Mouse (Mus musculus): ENCODE data around the gene Smyd2.

DNA sequence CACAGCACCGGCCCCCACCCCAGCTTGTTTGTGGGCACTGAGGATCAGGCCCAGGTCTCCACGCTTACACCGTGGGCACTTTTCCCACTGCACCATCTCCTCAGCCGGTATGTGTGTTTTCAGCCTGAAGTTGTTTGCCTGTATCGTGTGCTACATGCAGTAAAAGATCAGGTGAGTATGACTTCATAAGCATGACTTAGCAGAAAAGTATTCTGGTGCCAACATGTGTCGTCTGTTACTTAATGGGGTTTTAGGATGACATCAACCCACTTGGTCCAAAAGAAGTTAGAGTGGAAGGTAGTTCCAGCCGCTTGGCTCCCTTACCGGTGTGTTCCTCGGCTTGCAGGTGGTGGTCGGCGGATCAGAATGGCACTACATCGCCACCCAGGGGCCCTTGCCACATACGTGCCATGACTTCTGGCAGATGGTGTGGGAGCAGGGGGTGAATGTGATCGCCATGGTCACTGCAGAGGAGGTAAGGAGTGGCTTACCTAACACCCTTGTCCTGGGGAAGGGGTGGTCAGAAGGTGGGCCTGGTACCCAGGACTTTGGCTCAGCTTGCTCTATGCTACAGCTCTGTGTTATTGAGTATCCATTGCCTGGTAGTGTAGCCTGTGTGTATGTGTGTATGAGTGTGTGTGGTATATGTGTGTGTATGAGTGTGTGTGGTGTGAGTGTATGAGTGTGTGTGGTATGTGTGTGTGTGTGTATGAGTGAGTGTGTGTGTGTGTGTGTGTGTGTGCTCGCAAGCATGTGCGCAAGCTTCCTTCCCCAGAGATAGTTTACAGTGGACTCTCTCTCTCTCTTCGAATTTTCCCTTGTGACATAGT lies 61.8 kb downstream of the Smyd2 start:
- TF ChIP-seq CTCF (conservative IDR thresholded peaks at IDR 0.05; ENCODE audit: low read length): no peak
- no peak for TF ChIP-seq NANOG (IDR thresholded peaks at IDR 0.05; ENCODE audit: borderline replicate concordance, low read length)
